Mouse (Mus musculus) ES-E14 (cell line): Measurements from ENCODE around the gene Slc9a4. TPM values are rescaled to one million over a fixed set of nuclear protein-coding genes. Genes with fewer than 3 reads are reported as not detected.

Source experiments
- DNase-seq: peaks from one replicate; pipeline ENCODE4 v3.0.0-alpha.2; 2013; ENCODE audit warnings: low read depth, low spot score
- H3K27ac ChIP-seq: 2 replicates; pipeline ENCODE4 v1.5.1; 2012; ENCODE audit warnings: low read depth, mild to moderate bottlenecking, low read length, moderate library complexity, mixed read lengths; ENCODE audit not compliant: poor library complexity, insufficient read depth, severe bottlenecking
- H3K36me3 ChIP-seq: 2 replicates; pipeline ENCODE4 v1.6.1; 2012; ENCODE audit warnings: mild to moderate bottlenecking, low read length, moderate library complexity, mixed read lengths; ENCODE audit not compliant: control insufficient read depth, poor library complexity, insufficient read depth, severe bottlenecking
- H3K4me1 ChIP-seq, 2 experiments: fragments of 150-350 bp in 1 of 2; sonication (generic) in 1 of 2; 2 replicates each; pipeline ENCODE4 v1.6.1; 2012; ENCODE audit warnings: low read length in 2 of 2, mild to moderate bottlenecking in 1 of 2, mixed read lengths in 1 of 2; ENCODE audit not compliant: control insufficient read depth in 2 of 2, insufficient read depth in 2 of 2, poor library complexity in 1 of 2
- H3K4me3 ChIP-seq, 2 experiments: fragments of 150-350 bp in 1 of 2; sonication (generic) in 1 of 2; 2 replicates each; pipeline ENCODE4 v1.5.1; 2012; ENCODE audit warnings: low read length in 2 of 2, low read depth in 1 of 2, mild to moderate bottlenecking in 1 of 2, mixed read lengths in 1 of 2; ENCODE audit not compliant: insufficient read depth in 1 of 2, poor library complexity in 1 of 2, severe bottlenecking in 1 of 2
- H3K9ac ChIP-seq: 2 replicates; pipeline ENCODE4 v1.6.1; 2012; ENCODE audit warnings: low read depth, mild to moderate bottlenecking, low read length, mixed read lengths; ENCODE audit not compliant: poor library complexity, insufficient read depth, severe bottlenecking
- H3K9me3 ChIP-seq: fragments of 150-350 bp; sonication (generic); 2 replicates; pipeline ENCODE4 v1.6.1; 2012; ENCODE audit warnings: low read depth, mild to moderate bottlenecking, low read length; ENCODE audit not compliant: control insufficient read depth, insufficient read depth
- CHD2 ChIP-seq: IDR thresholded peaks from 2 replicates; pipeline ENCODE4 v1.6.1; 2014; ENCODE audit warnings: mild to moderate bottlenecking, low read depth, low read length, inconsistent platforms
- HCFC1 ChIP-seq: IDR thresholded peaks from 2 replicates; pipeline ENCODE4 v1.6.1; 2012; ENCODE audit warnings: low read length, inconsistent platforms, borderline replicate concordance; ENCODE audit not compliant: insufficient read depth
- MAFK ChIP-seq: IDR thresholded peaks from 2 replicates; pipeline ENCODE4 v1.6.1; 2014; ENCODE audit warnings: mild to moderate bottlenecking, low read depth, low read length, inconsistent platforms; ENCODE audit not compliant: insufficient read depth
- ZC3H11A ChIP-seq: IDR thresholded peaks from 2 replicates; pipeline ENCODE4 v1.6.1; 2012; ENCODE audit warnings: low read depth, mild to moderate bottlenecking, inconsistent platforms, low read length, borderline replicate concordance
- ZNF384 ChIP-seq: IDR thresholded peaks from 2 replicates; pipeline ENCODE4 v1.6.1; 2012; ENCODE audit warnings: low read depth, low read length, inconsistent platforms
- in situ Hi-C, 2 experiments: fragments of 600-800 bp; cut with MboI; formaldehyde crosslinking; loops; one replicate each; pipeline ENCODE4 v1.15.1; 2025; ENCODE audit warnings: low sequenced_read_pairs in 2 of 2, inconsistent platforms in 1 of 2; ENCODE audit not compliant: unreplicated experiment in 2 of 2
- total RNA-seq: library from RNA; depleted of rRNA; stranded (reverse); fragments of 300-350 nt; gene quantifications from 2 replicates; pipeline ENCODE4 v1.2.3, GENCODE M21; 2012

Slc9a4 gene
- total RNA-seq, 1 experiment = not detected

GRCm38 (mm10) chr1:40613219-40613618, 33.3 kb downstream of the Slc9a4 start:
- H3K27ac ChIP-seq = no peak overlapping the region
- in situ Hi-C loops = no loop called here
- no peaks in the 10 kb centered on the region for H3K9me3 ChIP-seq
- H3K4me1 ChIP-seq = no peaks in the 10 kb centered on the region
- H3K36me3 ChIP-seq = no peaks in the 10 kb centered on the region
- H3K9ac ChIP-seq = no peak overlapping the region
- no peak for DNase-seq
- TF ChIP-seq ZNF384 = no peak
- no peak for TF ChIP-seq CHD2
- TF ChIP-seq HCFC1 = no peak
- no peak for TF ChIP-seq ZC3H11A
- H3K4me3 ChIP-seq = no peak overlapping the region

DNA sequence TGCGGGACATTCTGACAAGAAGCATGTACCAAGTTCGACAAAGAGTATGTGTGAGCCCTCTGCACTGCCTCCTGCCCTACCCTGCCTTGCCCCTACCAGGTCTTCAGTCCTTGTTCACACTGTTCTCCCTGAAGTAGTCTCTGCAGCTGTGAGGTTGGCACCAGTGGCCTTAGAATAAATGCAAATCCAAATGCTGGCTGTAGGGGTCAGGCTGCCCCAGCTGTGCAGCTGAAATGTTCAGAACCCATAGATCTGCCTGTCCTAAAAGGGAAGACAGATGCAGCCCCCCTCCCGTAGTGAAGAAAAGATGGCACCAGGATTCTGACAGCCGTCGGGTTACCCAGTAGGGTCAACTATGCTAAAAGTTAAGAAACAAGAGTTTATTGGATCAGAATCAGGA, 39.2 kb downstream of the Slc9a4 start:
- no peak overlapping the region for H3K9ac ChIP-seq
- TF ChIP-seq ZC3H11A (no peak), CHD2 (no peak), HCFC1 (no peak), ZNF384 (no peak)
- DNase-seq = no peak
- no peaks in the 10 kb centered on the region for H3K4me1 ChIP-seq
- no peak overlapping the region for H3K4me3 ChIP-seq
- H3K27ac ChIP-seq = no peak overlapping the region
- no peaks in the 10 kb centered on the region for H3K36me3 ChIP-seq
- in situ Hi-C loops = no loop called here
- no peaks in the 10 kb centered on the region for H3K9me3 ChIP-seq

GRCm38 (mm10) chr1:40619871-40620270, 40.0 kb downstream of the Slc9a4 start:
- no peak overlapping the region for H3K4me3 ChIP-seq
- DNase-seq = no peak
- no peak overlapping the region for H3K27ac ChIP-seq
- in situ Hi-C loops = no loop called here
- no peak for TF ChIP-seq MAFK
- no peak for TF ChIP-seq HCFC1
- no peak for TF ChIP-seq ZC3H11A
- TF ChIP-seq ZNF384 = no peak
- TF ChIP-seq CHD2 = no peak
- H3K4me1 ChIP-seq = no peaks in the 10 kb centered on the region
- H3K9me3 ChIP-seq = no peaks in the 10 kb centered on the region
- H3K36me3 ChIP-seq = no peaks in the 10 kb centered on the region
- no peak overlapping the region for H3K9ac ChIP-seq

- TF ChIP-seq HCFC1 (no peak), ZC3H11A (no peak), CHD2 (no peak), ZNF384 (no peak), MAFK (no peak)
- Histone ChIP-seq H3K36me3 (no peaks in the 10 kb centered on the region), H3K9me3 (no peaks in the 10 kb centered on the region), H3K4me1 (no peaks in the 10 kb centered on the region), H3K27ac (no peak overlapping the region), H3K4me3 (no peak overlapping the region), H3K9ac (no peak overlapping the region)
- no peak for DNase-seq
- in situ Hi-C loops = no loop called here
Observed at GRCm38 (mm10) chr1:40624954-40625353, 45.1 kb downstream of the Slc9a4 start.

GRCm38 (mm10) chr1:40626954-40627353, 47.1 kb downstream of the Slc9a4 start:
- no peak overlapping the region for H3K27ac ChIP-seq
- H3K4me3 ChIP-seq = no peak overlapping the region
- TF ChIP-seq ZNF384 = no peak
- no peak for TF ChIP-seq MAFK
- no peak for TF ChIP-seq CHD2
- TF ChIP-seq HCFC1 = no peak
- no peak for TF ChIP-seq ZC3H11A
- no peaks in the 10 kb centered on the region for H3K9me3 ChIP-seq
- no peaks in the 10 kb centered on the region for H3K36me3 ChIP-seq
- no peak overlapping the region for H3K9ac ChIP-seq
- in situ Hi-C loops = no loop called here
- H3K4me1 ChIP-seq = no peaks in the 10 kb centered on the region
- no peak for DNase-seq
